ENCODE assay signal across 26 mouse cellular contexts in genomic region chr6:24450241-24450640, GRCm38 (mm10).
DNase-seq lines count a peak whose midpoint lies in the region; ATAC-seq and TF ChIP-seq lines count a peak whose summit lies in the region.
"Had no signal": no experiment of that assay in that cellular context is flagged by ENCODE, and none has a peak within 500 bp of the region (broad histone marks: within the 10 kb centered on the region; RNA-seq: fewer than 3 reads in every experiment).

No protein-coding gene starts in this region.

- no peak for DNase-seq in lung, embryonic 14.5 days
- no peak for DNase-seq in lung, postnatal 14 days
- DNase-seq in Patski (ENCODE audit: low read depth, low spot score) (no peak), ZHBTc4 (ENCODE audit: low read depth, low spot score) (peak; percentile 58)
- no peak for DNase-seq in adrenal gland, adult (ENCODE audit: inconsistent age in 2 of 2, low spot score in 1 of 2)
- no peak for DNase-seq in heart, postnatal 10 days
- DNase-seq: adrenal gland, postnatal 10 days; adrenal gland, postnatal 36 days; B cell, adult 2 months; cerebellum, adult 18-20 months; cerebellum, adult 9-10 months; cerebellum, postnatal 14 days; gastrocnemius, postnatal 14 days; heart, adult 11 months; heart, postnatal 36 days had no signal

- H3K27ac ChIP-seq in lung, embryonic 14.5 days (ENCODE audit: low read depth) = no peak overlapping the region
- H3K27ac ChIP-seq in ES-Bruce4 (ENCODE audit: insufficient read depth, low read length) = no peak overlapping the region
- H3K27ac ChIP-seq: forebrain, embryonic 10.5 days; forebrain, embryonic 13.5 days; hindbrain, embryonic 10.5 days; hindbrain, embryonic 13.5 days had no signal

- no peaks in the 10 kb centered on the region for H3K27me3 ChIP-seq in lung, embryonic 14.5 days (ENCODE audit: insufficient read depth, low read length)
- H3K27me3 ChIP-seq in ES-Bruce4 (ENCODE audit: control insufficient read depth, insufficient read depth, low read length, poor library complexity, severe bottlenecking) (no peaks in the 10 kb centered on the region), Patski (peaks cover 21% of the 10 kb centered on the region)
- H3K27me3 ChIP-seq: CH12.LX; forebrain, embryonic 13.5 days; hindbrain, embryonic 13.5 days had no signal

- 87% methylated on average over 6 of the region's 6 CpGs for WGBS in lung, embryonic 14.5 days

- TF ChIP-seq CTCF in lung, embryonic 14.5 days (IDR thresholded peaks at IDR 0.05; ENCODE audit: low read depth) = peak; percentile 14; the same call in 1 of the 2 replicates
- TF ChIP-seq CTCF in ES-Bruce4 (IDR thresholded peaks at IDR 0.05; ENCODE audit: low read depth, low read length) (peak; percentile 30), Patski (IDR thresholded peaks at IDR 0.05) (peak; percentile 13)

- H3K4me1 ChIP-seq in lung, embryonic 14.5 days (ENCODE audit: insufficient read depth) = no peaks in the 10 kb centered on the region
- no peaks in the 10 kb centered on the region for H3K4me1 ChIP-seq in ES-Bruce4 (ENCODE audit: control insufficient read depth, insufficient read depth, low read length)
- H3K4me1 ChIP-seq: forebrain, embryonic 10.5 days; forebrain, embryonic 13.5 days; hindbrain, embryonic 10.5 days; hindbrain, embryonic 13.5 days had no signal

- H3K9ac ChIP-seq in lung, embryonic 14.5 days = no peak overlapping the region
- H3K9ac ChIP-seq in ES-Bruce4 (ENCODE audit: low read depth, poor library complexity, severe bottlenecking) = no peak overlapping the region
- H3K9ac ChIP-seq: forebrain, embryonic 13.5 days; hindbrain, embryonic 13.5 days had no signal

- ATAC-seq in lung, embryonic 14.5 days (ENCODE audit: insufficient read depth) = no peak
- no peak for ATAC-seq in Patski
- ATAC-seq: activated CD4-positive, CD25-positive, alpha-beta regulatory T cell, adult 4 months; forebrain, embryonic 13.5 days; forebrain, embryonic 16.5 days; hindbrain, embryonic 16.5 days; intestine, postnatal 0 days had no signal

- H3K9me3 ChIP-seq in lung, embryonic 14.5 days (ENCODE audit: low read depth, low read length) = no peaks in the 10 kb centered on the region
- H3K9me3 ChIP-seq in ES-Bruce4 (replicated peaks; ENCODE audit: control insufficient read depth, insufficient read depth, low read length, poor library complexity, severe bottlenecking) = no peaks in the 10 kb centered on the region
- H3K9me3 ChIP-seq: hindbrain, embryonic 10.5 days; hindbrain, embryonic 13.5 days had no signal

- TF ChIP-seq EP300 in ES-Bruce4 (IDR thresholded peaks at IDR 0.05; ENCODE audit: insufficient read depth, low read depth, low read length) = no peak

- no peaks in the 10 kb centered on the region for H3K36me3 ChIP-seq in lung, embryonic 14.5 days (ENCODE audit: insufficient read depth)
- no peaks in the 10 kb centered on the region for H3K36me3 ChIP-seq in ES-Bruce4 (ENCODE audit: control insufficient read depth, insufficient read depth, low read length, poor library complexity, severe bottlenecking)
- H3K36me3 ChIP-seq: forebrain, embryonic 10.5 days; hindbrain, embryonic 10.5 days; hindbrain, embryonic 13.5 days had no signal

- intact Hi-C loops in heart, postnatal 10 days (cut with DNase I) = no loop called here

- no peak overlapping the region for H3K4me3 ChIP-seq in lung, embryonic 14.5 days (ENCODE audit: low read depth, low read length)
- H3K4me3 ChIP-seq in ES-Bruce4 (ENCODE audit: low read depth, low read length) = no peak overlapping the region
- H3K4me3 ChIP-seq: forebrain, embryonic 10.5 days; forebrain, embryonic 13.5 days; hindbrain, embryonic 10.5 days; hindbrain, embryonic 13.5 days had no signal

- POLR2A ChIA-PET in Patski (lab: Charles Lee) = no interaction called here

- in situ Hi-C loops in Patski (cut with MboI; ENCODE audit: low pct_unique_long_range_greater_than_20kb) = no loop called here

- TF ChIP-seq POLR2A in ES-Bruce4 (IDR thresholded peaks at IDR 0.05; ENCODE audit: insufficient read depth, low read length) = no peak

- CTCF ChIA-PET in Patski (lab: Charles Lee) = no interaction called here

- H3K4me2 ChIP-seq in lung, embryonic 14.5 days = no peak overlapping the region
- H3K4me2 ChIP-seq: forebrain, embryonic 13.5 days; heart, embryonic 11.5 days; hindbrain, embryonic 13.5 days had no signal
